Mouse (Mus musculus): Measurements from ENCODE around the gene Src.
A peak's percentile ranks its signal among the peaks of the same experiment; 100 is the strongest.
"Not testable (repeated sequence)": the region's sequence is repeated elsewhere in the genome, so short reads cannot be mapped to it uniquely, and the experiment has no call there.

Src gene

DNA sequence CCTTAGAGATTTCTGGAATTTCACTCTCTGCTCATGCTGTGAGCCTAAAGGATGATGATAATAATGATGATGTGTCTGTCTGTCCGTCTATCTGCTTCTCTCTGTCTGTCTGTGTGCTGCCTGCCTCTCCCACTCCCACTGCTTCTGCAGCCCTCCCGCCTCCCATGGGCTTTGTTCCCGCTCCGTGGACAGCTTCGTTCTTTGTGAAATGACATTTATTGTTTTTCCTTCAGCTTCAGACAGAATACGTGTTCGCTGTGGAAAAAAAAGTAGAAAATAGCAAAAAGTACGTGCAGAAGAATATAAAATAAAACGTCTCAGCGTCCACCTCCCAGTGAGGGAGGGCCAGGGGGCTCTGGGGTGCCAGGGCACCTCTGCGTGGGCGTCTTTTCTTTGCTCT lies 64.5 kb downstream of the Src start:
- DNase-seq = no peak

DNA sequence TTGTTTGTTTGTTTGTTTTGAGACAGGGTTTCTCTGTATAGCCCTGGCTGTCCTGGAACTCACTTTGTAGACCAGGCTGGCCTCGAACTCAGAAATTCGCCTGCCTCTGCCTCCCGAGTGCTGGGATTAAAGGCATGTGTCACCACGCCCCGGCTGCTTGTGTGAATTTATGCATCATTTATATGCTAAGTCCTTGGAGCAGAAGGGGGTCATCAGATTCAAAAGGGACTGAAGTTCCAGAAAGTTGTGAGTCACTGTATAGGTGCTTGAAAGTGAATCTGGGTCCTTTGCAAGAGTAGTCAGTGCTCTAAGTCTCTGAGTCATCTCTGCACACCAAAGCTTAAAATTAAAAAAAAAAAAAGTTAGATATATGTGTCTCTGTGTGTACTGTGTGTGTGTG lies 68.3 kb downstream of the Src start:
- not testable (repeated sequence) for DNase-seq

DNA sequence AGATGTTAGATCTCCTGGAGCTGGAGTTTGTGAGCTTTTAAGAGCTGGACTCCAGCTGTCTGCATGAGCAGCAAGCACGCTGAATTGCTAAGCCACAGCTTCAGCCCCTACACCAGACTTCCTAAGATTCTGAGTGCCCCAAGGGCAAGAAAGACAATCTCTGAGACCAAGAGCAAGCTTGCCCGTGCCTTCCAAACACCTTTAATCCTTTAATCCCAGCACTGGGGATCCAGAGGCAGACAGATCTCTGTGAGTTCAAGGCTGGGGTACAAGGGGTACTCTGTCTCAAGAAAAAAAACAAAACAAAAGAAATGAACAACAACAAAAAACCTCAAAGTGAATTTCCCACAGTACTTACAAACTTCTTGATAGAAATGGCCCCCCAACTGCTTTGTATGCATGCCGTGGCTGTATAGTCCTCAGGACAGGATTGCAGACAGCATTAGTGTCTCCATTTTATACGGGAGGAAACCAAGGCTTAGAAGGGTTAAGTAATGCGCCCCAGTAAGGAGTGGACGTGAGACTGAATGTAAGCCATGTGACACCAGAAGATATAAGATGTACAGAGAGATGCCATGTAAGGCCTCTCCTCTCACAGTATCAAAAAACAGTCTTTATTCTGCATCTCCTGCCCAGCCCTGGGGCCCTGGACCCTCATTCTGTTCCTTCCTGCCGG lies 68.9 kb downstream of the Src start:
- no peak for DNase-seq

DNA sequence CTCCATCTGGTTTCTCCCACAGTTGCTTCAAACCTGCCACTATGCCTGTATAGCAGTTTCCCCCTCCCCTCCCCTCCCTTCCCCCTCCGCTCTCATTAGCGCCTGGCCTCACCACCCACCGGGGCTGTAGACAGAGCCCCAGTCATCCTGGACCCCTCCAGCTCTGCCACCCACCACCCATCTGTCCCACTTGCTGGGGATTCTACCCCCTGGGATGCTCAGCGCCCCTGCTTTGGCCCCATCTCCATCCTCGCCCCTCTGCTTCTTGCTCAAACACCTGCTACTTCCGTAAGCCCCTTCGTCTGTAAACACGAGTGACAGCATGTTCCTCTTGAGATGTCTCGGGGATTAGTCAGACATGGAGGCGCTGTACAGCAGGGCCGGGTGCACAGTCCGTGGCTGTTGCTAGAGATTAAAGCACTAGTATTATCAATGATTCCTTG lies 69.5 kb downstream of the Src start:
- DNase-seq = peak in 1 of 2 experiments; percentile 42

DNA sequence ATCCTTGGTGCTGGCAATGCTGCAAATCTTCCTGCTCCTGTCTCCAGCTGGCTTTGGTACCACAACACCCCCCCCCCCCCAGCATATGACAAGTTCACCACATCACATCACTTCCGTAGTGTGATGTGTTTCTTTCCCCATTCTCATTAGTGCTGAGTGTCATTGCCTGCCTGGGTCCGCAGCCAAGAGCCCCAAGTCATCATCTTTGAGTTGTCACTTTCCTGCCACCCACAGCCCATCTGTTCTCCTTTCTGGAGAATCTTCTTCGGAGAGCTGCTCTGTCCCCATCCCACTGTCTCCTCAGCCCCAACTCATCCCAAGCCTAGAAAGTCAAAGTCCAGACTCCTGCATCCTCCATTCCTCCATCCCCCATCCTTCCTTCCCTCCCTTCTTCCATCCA lies 75.0 kb downstream of the Src start:
- DNase-seq = no peak

DNA sequence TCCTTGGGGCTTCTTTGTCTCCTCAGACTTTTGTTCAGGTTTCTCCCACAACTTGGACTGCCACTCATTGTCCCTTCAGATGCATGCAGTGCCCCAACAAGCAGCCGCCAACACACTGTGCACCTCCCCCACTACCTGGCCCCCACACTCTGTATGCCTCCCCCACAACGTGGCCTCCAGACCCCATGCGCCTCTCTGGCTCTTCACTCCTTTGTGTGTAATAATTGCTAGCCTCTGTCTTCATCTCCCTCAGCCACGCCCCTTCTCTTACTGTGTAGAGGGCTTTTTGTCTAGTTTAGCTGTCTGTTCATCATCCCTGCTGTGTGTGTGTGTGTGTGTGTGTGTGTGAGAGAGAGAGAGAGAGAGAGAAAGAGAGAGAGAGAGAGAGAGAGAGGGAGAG lies 80.3 kb downstream of the Src start:
- DNase-seq = no peak

DNA sequence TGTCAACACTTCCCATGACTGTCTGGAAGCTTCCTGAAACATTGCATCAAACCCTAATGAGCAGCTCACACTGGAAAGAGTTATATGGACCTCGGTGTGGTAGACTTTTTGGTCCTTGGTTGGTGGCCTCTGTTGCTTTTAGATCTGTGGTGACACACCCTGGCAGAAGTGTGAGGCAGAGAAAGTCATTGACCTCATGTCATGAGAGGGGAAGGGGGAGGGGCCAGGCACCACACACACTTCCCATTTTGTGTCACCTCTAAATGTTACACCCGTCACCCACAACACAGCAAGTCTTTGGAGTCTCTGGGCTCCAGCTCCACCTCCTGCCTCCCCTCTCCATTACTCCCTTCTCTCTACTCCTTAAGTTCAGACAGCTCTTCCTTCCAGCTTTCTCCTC lies 82.1 kb downstream of the Src start:
- DNase-seq = no peak

DNA sequence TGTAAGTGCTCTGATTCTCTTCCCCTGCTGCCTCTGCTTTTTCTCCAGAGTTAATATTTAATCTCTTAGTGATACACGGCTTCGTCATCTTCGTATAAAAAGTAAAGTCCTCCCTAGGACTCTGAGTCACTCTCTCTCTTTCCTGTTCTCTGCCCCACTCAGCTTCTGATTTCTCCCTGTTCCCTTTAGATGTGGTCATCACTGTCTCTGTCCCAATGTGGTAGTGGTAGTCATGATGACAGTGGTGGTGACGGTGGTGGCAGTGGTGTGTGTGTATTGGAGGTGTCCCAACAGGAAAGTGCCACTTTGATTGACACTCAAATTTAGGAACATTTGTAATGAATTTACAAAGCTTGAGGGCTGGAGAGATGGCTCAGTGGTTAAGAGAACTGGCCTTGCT lies 83.1 kb downstream of the Src start:
- DNase-seq = no peak

DNA sequence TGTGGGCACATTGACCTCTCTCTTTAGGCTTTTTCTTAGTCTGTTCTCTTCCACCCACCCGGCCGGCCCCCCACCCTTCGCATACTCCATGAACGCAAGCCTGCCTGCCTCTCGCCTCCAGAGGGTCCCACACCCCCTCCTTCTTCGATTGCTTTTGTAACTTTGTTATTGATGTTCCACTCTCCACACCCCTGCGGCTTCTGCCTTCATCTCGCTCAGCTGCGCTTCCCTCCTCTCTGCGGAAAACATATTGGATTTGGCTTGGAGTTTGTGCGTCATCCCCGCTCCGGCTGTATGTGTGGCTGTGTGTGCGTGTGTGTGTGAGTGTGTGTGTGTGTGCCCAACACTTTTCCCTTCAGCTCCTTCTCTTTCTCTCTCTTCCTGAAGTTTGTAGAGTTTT lies 88.5 kb downstream of the Src start:
- DNase-seq = no peak

DNA sequence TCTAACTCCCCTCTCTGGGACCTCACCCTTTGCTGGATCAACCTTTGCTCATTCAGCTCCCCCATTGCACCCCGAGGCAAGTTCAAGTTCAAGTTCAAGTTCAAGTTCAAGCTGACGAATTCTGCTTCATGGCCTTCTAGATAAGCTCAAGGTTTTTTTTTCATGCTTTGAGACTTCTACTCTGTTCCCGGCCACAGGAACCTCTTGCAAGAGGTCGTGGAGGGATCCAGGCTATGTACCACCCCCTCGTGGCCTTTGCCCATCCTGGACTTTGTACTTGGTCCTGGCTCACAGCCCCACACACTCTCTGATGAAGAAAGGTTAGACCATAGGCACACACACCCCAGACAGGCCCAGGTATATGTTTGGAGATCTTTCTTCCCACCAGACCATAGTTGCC lies 90.9 kb downstream of the Src start:
- no peak for DNase-seq

DNA sequence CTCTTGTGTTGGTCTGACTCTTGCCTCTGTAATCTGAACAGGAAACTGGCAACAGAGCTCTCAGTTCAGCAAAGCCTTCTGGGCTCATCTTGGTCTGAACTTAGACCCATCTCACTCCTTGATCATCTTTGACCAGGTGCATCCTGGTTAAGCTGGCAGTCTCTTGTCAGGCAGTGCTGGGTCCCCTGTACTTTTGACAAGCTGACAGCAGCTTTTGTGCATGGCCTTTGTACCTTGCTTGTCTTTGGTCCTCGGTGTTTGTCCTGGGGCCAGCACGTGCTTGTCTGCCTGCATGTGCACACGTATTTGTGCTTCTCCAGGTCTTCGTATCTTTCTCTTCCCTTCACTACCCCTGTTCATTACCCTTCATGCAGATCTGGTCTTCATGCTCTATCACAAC lies 91.8 kb downstream of the Src start:
- DNase-seq = no peak

DNA sequence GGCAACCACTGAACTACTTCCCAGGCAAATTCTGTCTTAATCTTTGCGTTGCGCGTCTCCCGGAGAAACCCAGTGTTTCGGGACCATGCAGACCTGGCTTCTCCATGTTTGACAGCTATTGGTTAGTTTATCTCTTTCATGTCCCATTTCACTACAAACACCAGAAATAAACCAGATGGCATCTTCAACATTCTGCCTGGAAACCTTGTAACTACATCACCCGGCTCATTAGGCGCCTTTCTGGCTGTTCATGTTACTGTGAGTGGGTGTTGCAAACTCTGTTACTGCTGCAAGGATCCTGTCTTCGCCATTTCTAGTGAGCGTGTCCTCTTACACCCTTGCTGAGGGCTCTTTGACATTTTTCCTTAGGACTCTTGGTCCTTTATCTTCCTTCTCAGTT lies 94.6 kb downstream of the Src start:
- DNase-seq = no peak

DNA sequence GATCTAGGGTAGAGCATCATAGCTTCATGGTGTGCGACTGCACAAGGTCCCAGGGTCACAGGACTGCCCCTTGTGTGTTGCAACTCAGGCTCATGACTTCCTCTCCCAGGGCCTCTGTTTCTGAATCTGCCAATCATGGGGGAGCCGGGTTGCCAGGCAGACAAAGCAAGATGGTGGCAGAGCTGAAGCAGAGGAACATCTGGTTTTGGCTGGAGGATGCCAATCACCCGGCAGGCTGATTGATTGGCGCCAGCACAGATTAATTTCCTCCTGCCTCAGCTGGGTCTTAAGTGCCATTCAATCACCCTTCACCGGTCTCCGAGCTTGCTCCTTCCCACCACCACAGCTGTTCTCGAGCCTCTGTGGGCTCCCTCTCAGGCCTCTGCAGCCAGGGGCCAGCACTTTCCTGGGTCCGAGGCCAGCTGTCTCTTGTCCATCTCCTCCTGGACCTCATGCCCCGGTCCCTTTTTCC lies 95.5 kb downstream of the Src start:
- no peak for DNase-seq

DNA sequence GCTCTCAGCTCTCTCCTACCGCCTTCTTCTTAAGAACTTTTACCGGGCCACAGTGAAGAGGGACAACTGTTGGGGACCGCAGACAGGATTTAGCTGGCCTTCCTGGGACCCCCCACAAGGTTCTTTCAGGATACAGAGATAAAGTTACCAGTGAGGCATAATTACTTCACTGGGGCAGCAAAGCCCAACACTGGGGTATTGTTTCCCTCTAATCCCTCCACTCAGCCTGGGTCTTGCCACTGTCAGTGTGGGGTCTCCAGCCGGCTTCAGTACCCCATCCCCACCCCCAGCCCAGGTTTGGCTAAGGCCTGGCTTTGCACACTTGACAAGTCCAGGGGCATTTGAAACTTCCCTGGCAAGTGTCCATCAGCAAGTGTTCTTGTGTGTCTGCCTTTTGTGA lies 96.1 kb downstream of the Src start:
- no peak for DNase-seq

DNA sequence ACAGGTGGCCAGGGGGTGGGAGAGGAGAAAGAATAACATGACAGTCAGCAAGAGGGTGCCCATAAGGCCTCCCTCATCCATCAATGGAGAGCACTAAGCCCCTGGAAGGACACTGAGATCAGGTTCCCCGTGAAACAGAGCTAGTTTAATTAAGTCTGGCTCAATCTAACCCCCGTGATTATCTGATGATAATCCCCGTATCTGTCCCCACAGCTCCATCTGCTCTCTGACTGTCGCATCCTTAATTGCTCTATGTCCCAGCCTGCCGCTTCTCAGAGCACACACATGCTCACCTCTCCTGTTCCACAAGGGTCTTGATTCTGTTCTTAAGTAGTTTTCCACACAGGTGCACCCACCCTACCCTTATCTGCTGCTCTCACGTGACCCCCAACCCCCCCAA lies 99.3 kb downstream of the Src start:
- peak in 1 of 2 experiments; percentile 34 for DNase-seq

DNA sequence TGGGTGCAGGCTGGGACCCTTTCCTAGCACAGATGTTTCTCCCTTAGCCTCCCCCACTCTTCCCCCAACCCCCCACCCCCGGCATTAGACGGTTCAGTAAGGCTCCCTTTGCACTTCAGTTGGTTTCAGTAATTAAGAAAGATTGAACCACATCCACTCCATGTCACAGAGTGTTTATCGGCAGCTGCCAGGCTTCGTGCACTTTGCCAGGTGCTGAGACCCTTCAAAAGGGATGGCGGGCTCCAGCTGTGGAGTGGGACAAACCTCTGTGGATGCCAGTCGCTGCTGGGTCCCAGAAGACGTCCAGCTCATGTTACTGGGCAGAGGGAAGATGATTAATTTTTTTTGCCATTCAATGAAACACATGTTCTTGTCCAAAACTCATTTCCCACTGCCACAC lies 100.2 kb downstream of the Src start:
- DNase-seq = no peak

DNA sequence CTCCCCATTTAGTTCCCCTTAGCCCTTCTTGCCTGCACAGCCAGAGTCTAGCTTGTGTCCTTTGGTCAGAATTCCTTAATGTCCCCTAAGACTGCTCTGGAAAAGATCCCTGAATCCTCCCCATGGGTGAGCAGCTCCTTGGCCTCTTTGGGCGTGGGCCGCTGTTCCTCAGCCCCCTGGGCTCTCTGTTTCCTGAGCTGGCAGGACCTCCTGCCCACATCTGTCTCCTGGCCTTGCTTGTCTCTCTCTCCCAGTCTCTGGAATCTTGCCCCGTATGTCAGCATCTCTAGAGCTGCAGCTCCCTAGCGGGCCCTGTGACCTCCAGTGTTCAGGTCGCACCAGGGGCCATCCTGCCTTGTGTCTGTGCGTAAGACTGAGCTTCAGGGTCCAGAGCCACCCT lies 101.2 kb downstream of the Src start:
- no peak for DNase-seq

DNA sequence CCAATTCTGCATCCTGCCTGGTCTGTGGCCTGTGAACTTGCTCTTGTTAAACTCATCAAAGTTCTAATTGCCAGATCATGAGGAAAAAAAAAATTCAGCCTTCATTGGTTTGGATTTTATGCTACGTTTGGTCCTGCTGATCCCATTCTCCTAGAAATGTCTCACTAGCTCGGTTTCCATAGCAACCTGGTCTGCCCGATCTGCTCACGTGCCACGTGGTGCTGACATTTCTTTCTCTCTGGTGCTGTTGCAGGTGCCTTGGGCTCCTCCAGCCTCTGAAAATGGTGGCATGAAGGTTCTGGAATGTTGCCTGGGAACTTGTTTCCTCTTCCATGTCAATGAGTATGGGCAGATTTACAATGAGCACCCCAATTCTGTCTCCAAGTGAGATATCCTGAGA lies 102.3 kb downstream of the Src start:
- DNase-seq = peak; percentile 61 to 76
